Comparison of ENCODE assay signal across 9 mouse cellular contexts in the genomic region with DNA sequence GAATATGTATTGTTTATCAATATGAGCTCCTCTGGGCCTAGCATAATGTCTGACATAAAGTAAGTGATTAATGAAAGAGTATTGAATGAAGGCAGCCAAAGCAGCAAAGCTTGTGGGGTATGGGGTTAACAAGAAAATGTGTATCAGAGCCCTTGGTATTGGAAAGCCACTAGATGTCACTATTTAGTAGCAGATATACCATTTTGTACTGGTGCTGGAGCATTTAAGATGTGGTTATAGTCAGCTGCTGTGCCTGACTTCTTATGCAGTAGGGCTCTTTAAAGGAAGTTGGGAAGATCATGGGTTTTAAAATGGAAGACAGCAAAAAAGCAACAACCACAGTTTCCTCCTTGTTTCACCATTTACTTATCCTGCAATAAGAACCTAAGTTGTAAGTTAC.
DNase-seq lines count a peak whose midpoint lies in the region; ATAC-seq and TF ChIP-seq lines count a peak whose summit lies in the region.
"Had no signal": no experiment of that assay in that cellular context is flagged by ENCODE, and none has a peak within 500 bp of the region (broad histone marks: within the 10 kb centered on the region; RNA-seq: fewer than 3 reads in every experiment).

No protein-coding gene starts in this region.

- no peaks in the 10 kb centered on the region for H3K4me1 ChIP-seq in forebrain, embryonic 13.5 days
- H3K4me1 ChIP-seq in forebrain, embryonic 11.5 days (replicated peaks; ENCODE audit: control insufficient read depth, insufficient read depth, low read length), result no peaks in the 10 kb centered on the region
- no peaks in the 10 kb centered on the region for H3K4me1 ChIP-seq in midbrain, embryonic 15.5 days

- H3K9ac ChIP-seq in forebrain, embryonic 13.5 days, result no peak overlapping the region
- no peak overlapping the region for H3K9ac ChIP-seq in forebrain, embryonic 11.5 days (ENCODE audit: low read length)
- H3K9ac ChIP-seq in midbrain, embryonic 15.5 days, result no peak overlapping the region
- H3K9ac ChIP-seq: embryonic facial prominence, embryonic 13.5 days had no signal

- no peak overlapping the region for H3K27ac ChIP-seq in forebrain, embryonic 13.5 days
- H3K27ac ChIP-seq in forebrain, embryonic 11.5 days (ENCODE audit: low read depth, low read length), result no peak overlapping the region
- H3K27ac ChIP-seq in midbrain, embryonic 15.5 days, result no peak overlapping the region
- H3K27ac ChIP-seq: embryonic facial prominence, embryonic 13.5 days had no signal

- no peak overlapping the region for H3K4me2 ChIP-seq in forebrain, embryonic 13.5 days
- H3K4me2 ChIP-seq in forebrain, embryonic 11.5 days (ENCODE audit: low read depth, low read length, severe bottlenecking), result no peak overlapping the region
- no peak overlapping the region for H3K4me2 ChIP-seq in midbrain, embryonic 15.5 days
- H3K4me2 ChIP-seq: embryonic facial prominence, embryonic 13.5 days had no signal

- no peak overlapping the region for H3K4me3 ChIP-seq in forebrain, embryonic 13.5 days
- no peak overlapping the region for H3K4me3 ChIP-seq in forebrain, embryonic 11.5 days (ENCODE audit: low read depth, low read length)
- no peak overlapping the region for H3K4me3 ChIP-seq in midbrain, embryonic 15.5 days
- H3K4me3 ChIP-seq: embryonic facial prominence, embryonic 13.5 days had no signal

- no peak for TF ChIP-seq POLR2A in brain, embryonic 14.5 days (IDR thresholded peaks at IDR 0.05; ENCODE audit: borderline replicate concordance, extremely low read depth, insufficient read depth, insufficient read length, poor library complexity, severe bottlenecking)

- H3K9me3 ChIP-seq in forebrain, embryonic 13.5 days (replicated peaks), result no peaks in the 10 kb centered on the region
- no peaks in the 10 kb centered on the region for H3K9me3 ChIP-seq in forebrain, embryonic 11.5 days (ENCODE audit: control insufficient read depth, low read length)
- H3K9me3 ChIP-seq in midbrain, embryonic 15.5 days, result no peaks in the 10 kb centered on the region
- H3K9me3 ChIP-seq: embryonic facial prominence, embryonic 13.5 days had no signal

- intact Hi-C loops in left cerebral cortex, postnatal 25 days (cut with DNase I), result loop anchor here (5.0 kb wide), 4 partner anchors 80 to 975 kb away; no protein-coding TSS in a partner anchor

- no peaks in the 10 kb centered on the region for H3K27me3 ChIP-seq in forebrain, embryonic 13.5 days
- H3K27me3 ChIP-seq in forebrain, embryonic 11.5 days (ENCODE audit: control insufficient read depth, insufficient read depth, low read length), result no peaks in the 10 kb centered on the region
- no peaks in the 10 kb centered on the region for H3K27me3 ChIP-seq in midbrain, embryonic 15.5 days (replicated peaks)

- H3K36me3 ChIP-seq in forebrain, embryonic 13.5 days (ENCODE audit: poor library complexity, severe bottlenecking), result no peaks in the 10 kb centered on the region
- H3K36me3 ChIP-seq in forebrain, embryonic 11.5 days (ENCODE audit: control insufficient read depth, insufficient read depth, low read length), result no peaks in the 10 kb centered on the region
- H3K36me3 ChIP-seq in midbrain, embryonic 15.5 days (replicated peaks), result no peaks in the 10 kb centered on the region
- H3K36me3 ChIP-seq: embryonic facial prominence, embryonic 13.5 days had no signal

- peak; percentile 35; the same call in 1 of the 2 replicates for TF ChIP-seq CTCF in brain, embryonic 14.5 days (IDR thresholded peaks at IDR 0.05; ENCODE audit: borderline replicate concordance, extremely low read depth, insufficient read depth, insufficient read length)

- peak; percentile 57; the same call in 1 of the 2 replicates for ATAC-seq in forebrain, embryonic 13.5 days
- no peak for ATAC-seq in forebrain, embryonic 11.5 days (replicated peaks; ENCODE audit: low FRiP score)
- peak; percentile 78; the same call in 1 of the 2 replicates for ATAC-seq in midbrain, embryonic 15.5 days (replicated peaks)

- DNase-seq in forebrain, embryonic 11.5 days (ENCODE audit: low spot score), result no peak
- DNase-seq in left cerebral cortex, postnatal 25 days (ENCODE audit: low spot score in 2 of 2), result peak; percentile 4 to 44
- DNase-seq in left cerebral cortex, adult 8-10 months (ENCODE audit: low spot score in 2 of 2), result no peak
- DNase-seq in brain, embryonic 14.5 days (ENCODE audit: low read depth), result peak; percentile 81
- DNase-seq in adrenal gland, postnatal 25 days, result no peak
- no peak for DNase-seq in adrenal gland, adult 2 months

Comparison
In these comparisons a context has a peak if more than half of its experiments do, and no peak if none do; other contexts are left out.
1. DNase-seq: peak in left cerebral cortex, postnatal 25 days (2 of 2) and brain, embryonic 14.5 days (single experiment); none in forebrain, embryonic 11.5 days (single experiment), left cerebral cortex, adult 8-10 months (0 of 2), adrenal gland, postnatal 25 days (single experiment) and adrenal gland, adult 2 months (single experiment).